Mouse (Mus musculus) embryonic fibroblast, embryonic 13.5 days (primary cell): Measurements from ENCODE around the gene Polr1b. TPM values are rescaled to one million over a fixed set of nuclear protein-coding genes. Genes with fewer than 3 reads are reported as not detected.

Experiments used
- H3K27ac ChIP-seq: 2 replicates; pipeline ENCODE4 v1.5.1; 2012; ENCODE audit warnings: low read length, control low read depth, inconsistent platforms; ENCODE audit not compliant: insufficient read depth
- H3K4me1 ChIP-seq: 2 replicates; pipeline ENCODE4 v1.6.1; 2011; ENCODE audit warnings: low read length; ENCODE audit not compliant: control insufficient read depth, insufficient read depth
- H3K4me3 ChIP-seq: 2 replicates; pipeline ENCODE4 v1.5.1; 2011; ENCODE audit warnings: mild to moderate bottlenecking, control low read depth, low read length; ENCODE audit not compliant: insufficient read depth
- CTCF ChIP-seq: IDR thresholded peaks from 2 replicates; pipeline ENCODE4 v1.5.1; 2011; ENCODE audit warnings: mild to moderate bottlenecking, control low read depth, low read length, moderate library complexity, borderline replicate concordance; ENCODE audit not compliant: insufficient read depth
- POLR2A ChIP-seq: IDR thresholded peaks from 2 replicates; pipeline ENCODE4 v1.6.1; 2011; ENCODE audit warnings: low read depth, mild to moderate bottlenecking, control low read depth, low read length, moderate library complexity
- polyA plus RNA-seq: library from polyadenylated mRNA; stranded (reverse); fragments of >200 nt; gene quantifications from 2 replicates; pipeline ENCODE4 v1.2.4, GENCODE M21; 2011; ENCODE audit warnings: low read depth; ENCODE audit not compliant: missing spikeins, insufficient read length

The Polr1b gene
- polyA plus RNA-seq, 1 experiment = 16.0 TPM

DNA sequence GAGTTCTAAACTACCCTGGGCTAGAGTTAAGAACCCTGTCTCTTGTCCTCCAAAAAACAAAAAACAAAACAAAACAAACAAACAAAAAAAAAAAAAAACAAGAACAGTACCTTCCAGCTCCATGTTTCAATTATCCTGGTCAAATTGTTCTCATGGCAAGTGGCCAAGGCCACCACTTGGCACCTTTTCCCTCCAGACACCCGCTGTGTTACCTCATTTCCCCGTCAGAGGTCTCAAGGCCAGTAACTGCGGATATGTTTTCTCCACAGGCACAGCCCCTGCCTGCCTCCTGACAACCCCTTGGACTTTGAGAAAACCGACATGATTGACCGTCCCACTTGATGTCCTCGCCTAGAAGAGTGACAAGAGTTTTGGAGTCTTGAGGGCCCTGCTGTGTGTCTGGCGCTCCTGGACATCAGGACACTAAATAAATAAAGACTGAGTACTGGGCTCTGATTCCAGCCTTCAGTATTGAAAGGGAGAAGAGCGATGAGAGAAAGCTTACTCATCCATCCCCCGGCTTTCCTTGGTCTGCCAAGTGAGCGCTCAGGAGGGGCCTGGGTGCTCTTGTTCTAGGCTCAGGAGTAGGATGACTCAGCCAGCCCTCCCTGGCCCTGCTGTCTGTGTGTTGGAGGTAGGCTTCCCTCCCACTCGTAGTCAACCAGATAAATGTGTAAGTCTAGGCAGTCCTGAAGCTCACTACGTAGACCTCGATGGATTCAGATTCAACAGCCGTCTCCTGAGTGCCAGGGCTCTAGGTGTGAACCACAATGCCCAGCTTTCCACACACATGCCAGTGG lies 32.4 kb downstream of the Polr1b start:
- TF ChIP-seq POLR2A = no peak
- TF ChIP-seq CTCF = no peak
- H3K4me3 ChIP-seq = no peak overlapping the region
- H3K27ac ChIP-seq = no peak overlapping the region
- H3K4me1 ChIP-seq = no peaks in the 10 kb centered on the region

DNA sequence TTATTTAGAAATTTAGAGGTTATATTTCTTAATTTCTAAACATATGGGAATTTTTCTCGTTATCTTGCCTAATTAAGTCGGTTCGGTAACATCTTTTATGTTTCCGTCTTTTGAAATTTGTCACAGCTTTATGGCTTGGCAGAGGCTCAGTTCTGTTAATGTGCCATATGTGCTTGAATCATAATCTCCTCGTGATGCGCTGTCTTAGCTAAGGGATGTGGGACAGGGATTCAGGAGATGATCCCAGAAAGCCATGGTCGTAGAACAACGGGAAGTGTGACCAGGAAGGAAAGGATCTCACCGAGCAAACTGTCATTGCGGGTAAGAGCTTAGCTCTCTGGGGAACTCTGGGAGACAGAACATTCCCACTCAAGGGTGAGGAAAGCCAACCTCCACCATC lies 39.1 kb downstream of the Polr1b start:
- TF ChIP-seq POLR2A (no peak), CTCF (no peak)
- Histone ChIP-seq H3K27ac (no peak overlapping the region), H3K4me1 (no peaks in the 10 kb centered on the region), H3K4me3 (no peak overlapping the region)

DNA sequence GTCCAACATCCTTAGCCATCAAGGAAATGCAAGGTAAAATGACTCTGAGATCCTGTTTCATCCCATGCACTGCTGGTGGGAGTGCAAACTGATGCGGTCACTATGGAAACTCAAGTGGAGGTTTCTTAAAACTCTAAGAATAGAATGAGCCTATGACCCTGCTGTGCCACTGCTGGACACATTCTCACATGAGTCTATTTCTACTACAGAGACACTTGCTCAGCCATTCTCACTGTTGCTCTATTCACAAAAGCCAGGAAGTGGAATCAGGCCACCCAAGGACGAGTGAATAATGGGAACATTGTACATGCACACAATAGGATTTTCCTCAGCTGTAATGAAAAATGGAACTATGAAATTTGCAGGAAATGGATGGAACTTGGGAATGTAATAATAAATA lies 48.0 kb downstream of the Polr1b start:
- H3K4me1 ChIP-seq = no peaks in the 10 kb centered on the region
- TF ChIP-seq CTCF (no peak), POLR2A (no peak)
- no peak overlapping the region for H3K4me3 ChIP-seq
- no peak overlapping the region for H3K27ac ChIP-seq

DNA sequence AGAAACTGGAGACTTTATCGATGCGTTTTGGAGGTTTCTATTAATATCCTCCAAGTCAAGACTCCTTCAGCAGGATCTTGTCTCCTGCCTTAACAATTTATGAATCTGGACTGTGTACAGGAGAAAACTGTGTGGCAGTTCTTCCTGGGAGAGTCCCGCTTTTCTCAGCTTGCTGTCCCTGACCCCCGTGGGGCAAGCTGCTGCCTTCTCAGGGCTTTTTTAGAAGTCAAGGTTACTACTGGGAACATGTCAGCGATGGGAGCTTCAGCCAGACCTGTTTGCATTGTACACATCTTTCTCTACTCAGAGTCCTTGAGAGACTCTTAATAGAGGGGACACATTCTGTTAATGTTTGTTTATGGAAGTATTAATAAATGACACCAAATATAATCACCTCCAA lies 49.6 kb downstream of the Polr1b start:
- TF ChIP-seq CTCF (no peak), POLR2A (no peak)
- H3K4me3 ChIP-seq = no peak overlapping the region
- no peaks in the 10 kb centered on the region for H3K4me1 ChIP-seq
- H3K27ac ChIP-seq = no peak overlapping the region

DNA sequence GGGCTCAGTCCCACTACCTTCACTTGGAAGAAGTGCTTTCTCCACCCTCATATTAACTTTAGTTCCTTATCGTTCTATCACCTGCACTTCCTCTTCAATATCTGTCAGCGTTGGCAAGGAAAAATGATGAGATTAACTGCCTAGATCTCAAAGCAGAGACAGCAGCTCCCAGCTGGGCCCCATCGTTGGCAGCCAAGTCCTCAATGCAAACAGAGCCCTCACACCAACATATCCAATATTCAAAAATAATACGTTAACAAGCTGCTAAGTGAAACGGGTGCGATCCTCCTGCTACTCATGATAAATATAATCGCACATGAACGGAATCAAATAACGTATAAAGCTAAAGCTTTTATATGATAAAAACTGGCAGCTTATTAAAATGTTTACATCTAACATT lies 50.3 kb downstream of the Polr1b start:
- Histone ChIP-seq H3K4me3 (no peak overlapping the region), H3K27ac (no peak overlapping the region), H3K4me1 (no peaks in the 10 kb centered on the region)
- no peak for TF ChIP-seq CTCF
- TF ChIP-seq POLR2A = no peak

DNA sequence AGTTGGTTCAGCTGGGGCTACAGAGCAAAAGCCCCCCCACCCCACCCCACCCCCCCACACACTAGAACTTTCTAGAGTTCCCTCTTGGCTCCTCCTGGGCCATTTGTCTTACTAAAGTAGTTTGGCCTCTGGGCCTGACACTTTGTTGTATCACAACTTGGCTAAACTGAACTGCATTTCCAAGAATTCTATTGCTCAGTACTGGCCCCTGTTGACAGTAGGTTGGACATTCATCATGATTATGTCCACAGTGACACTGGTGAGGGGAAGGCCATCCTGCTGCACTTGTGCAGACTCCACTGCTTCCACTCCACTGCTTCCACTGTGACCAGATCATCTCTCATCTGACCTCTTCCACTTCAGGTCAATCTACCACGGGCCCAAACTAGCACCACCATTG lies 52.0 kb downstream of the Polr1b start:
- Histone ChIP-seq H3K27ac (no peak overlapping the region), H3K4me1 (no peaks in the 10 kb centered on the region), H3K4me3 (no peak overlapping the region)
- TF ChIP-seq CTCF (no peak), POLR2A (no peak)

DNA sequence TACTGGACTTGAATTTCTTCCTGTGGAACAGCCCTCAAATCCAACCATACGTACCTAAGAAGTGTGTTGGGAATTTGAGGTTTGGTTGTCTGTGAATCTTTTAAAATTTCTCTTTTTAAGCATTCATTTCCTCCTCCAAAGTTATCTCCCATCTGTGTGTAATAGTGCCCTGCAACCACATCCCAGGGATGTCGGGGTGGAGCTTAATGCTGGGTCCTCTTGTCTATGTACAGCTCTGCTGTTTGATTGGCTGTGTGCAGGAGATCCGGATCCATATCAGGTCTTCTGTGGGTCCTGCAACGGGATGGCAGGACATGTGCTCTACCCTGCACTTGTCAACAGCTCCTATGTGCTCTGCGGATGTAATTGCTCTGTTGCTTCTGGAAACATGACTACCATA lies 64.0 kb downstream of the Polr1b start:
- H3K4me3 ChIP-seq = no peak overlapping the region
- TF ChIP-seq CTCF (no peak), POLR2A (no peak)
- peaks cover 7% of the 10 kb centered on the region; the same call in 1 of the 2 replicates for H3K4me1 ChIP-seq
- H3K27ac ChIP-seq = no peak overlapping the region

DNA sequence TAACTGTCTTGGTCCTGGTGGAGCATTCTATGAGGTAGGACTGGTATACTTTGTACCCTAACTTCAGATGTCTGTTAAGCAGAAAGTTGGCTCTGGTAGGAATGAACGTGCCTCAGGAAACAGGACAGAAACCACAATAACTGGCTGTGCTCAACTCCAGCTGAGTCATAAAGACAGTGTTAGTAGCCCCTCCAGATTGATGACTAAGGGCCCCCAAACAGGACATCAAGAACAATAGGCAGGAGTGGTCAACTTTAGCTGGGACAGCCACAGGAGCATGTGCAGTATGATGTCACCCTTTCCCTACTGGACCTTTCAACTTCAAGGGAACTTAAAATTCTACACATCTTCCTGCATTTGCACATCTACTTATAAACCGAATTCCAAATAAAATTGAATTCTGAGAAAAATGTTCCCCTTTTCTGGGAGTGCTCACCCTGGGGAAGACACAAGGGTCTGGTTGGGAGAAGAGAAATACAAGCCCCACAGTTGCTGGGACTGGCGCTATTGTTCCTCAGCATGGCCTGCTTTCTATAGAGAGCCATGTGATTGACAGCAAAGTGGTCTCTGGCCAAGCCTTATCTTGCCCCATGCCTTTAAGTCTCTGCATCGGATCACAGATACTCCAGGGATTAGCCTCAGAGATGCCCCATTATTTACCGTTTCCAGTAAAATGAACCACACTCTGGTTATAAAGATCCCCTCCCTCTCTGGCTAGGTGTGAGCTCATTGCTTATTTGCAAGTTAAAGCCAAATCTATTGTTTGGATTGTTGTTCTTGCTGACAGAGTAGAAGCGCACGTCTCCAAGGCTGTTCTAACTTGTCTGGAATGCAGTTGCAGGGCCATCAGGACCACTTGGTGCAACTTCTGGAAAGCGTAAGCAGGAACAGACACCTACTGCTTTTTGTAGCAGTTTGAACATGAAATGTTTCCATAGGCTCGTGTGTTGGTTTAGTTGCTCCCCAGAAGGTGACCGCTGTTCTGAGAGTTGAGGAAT lies 66.0 kb downstream of the Polr1b start:
- Histone ChIP-seq H3K4me3 (no peak overlapping the region), H3K27ac (no peak overlapping the region), H3K4me1 (peaks cover 7% of the 10 kb centered on the region; the same call in 1 of the 2 replicates)
- TF ChIP-seq POLR2A = no peak
- TF ChIP-seq CTCF = no peak

DNA sequence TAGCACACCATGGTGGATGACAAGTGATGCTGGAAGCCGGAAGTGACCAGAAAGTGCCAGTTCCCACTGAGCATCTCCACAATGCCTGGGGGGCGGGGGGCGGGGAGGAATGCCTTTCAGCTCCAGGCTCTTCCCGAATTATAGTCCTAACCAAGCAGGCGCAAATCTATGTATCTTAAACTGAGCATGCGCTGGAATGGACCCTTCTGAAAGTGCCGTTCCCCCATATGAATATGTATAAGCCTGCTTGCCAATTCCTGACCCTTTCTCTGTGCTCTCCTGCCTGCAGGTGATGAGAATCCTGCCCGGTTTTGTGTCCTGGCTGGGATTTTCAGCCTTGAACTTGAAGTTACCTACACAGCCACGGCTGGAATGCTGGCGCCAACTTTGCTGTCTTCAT lies 72.6 kb downstream of the Polr1b start:
- no peak overlapping the region for H3K4me3 ChIP-seq
- no peak overlapping the region for H3K27ac ChIP-seq
- H3K4me1 ChIP-seq = no peaks in the 10 kb centered on the region
- TF ChIP-seq CTCF (no peak), POLR2A (no peak)

DNA sequence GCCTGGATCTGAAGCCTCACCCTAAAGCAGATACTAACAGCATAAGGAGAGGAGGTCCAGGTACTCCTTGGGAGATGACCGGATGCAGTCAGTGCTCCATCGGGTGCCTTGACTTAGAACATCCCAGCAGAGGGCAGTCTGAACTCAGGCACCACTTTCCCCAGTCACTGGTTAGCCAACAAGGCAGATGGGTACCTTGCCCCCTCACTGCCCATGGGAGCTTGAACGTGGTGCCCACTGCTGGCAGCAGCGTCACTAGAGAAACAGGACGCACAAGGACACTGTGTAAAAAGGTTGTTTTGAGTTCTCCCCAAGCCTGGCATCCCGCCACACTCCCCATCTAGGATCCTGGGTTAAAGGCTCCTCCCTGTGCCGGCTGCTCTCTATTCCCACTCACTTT lies 73.7 kb downstream of the Polr1b start:
- Histone ChIP-seq H3K4me3 (no peak overlapping the region), H3K4me1 (no peaks in the 10 kb centered on the region), H3K27ac (no peak overlapping the region)
- no peak for TF ChIP-seq POLR2A
- peak; percentile 80; the same call in 1 of the 2 replicates for TF ChIP-seq CTCF
